Mouse (Mus musculus) retina, postnatal 1 day (tissue): ENCODE data around the gene Hnrnpul2.
"Not testable (repeated sequence)": the region's sequence is repeated elsewhere in the genome, so short reads cannot be mapped to it uniquely, and the experiment has no call there.

Experiments used
- DNase-seq: peaks from one replicate; pipeline ENCODE4 v3.0.0-alpha.2; 2012

The Hnrnpul2 gene

DNA sequence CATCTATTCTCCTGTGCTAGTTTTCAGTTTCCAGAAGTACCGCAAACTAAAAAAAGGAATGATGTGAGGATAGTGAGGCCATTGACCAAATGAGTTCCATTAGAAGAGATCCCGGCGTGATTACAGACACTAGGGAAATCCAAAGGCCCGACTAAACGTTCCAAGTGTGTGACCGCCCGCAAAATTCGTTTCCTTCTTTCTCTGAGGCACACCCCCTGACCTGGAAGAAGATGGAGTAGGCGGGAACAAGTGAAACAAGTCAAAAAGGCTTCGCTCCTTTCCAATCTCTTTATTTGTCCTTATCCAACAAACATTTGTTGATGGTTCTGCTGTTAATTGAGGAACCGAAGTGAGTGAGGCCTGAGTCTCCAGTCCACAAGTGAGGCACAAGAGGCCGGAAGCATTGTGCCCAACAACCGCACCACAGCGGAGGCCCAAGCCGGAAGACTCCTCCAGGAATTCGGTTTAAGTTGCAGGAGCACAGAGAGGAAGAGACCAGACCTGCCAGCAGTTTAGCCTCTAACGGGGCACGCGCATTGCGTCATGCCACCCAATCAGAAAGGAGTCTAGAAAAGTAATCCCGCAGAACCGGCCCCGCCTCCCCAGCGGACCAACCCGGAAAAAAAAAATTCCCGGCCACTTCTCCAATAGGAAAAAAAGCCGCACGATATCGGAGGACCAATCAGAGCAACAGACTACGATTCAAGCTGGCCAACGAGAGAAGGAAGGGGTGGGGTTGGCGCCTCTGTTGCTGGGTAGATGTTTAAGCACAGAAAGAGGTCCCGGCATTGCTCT is 812 bp upstream of the Hnrnpul2 start, which contains the start of gene Ttc9c:
TSS of gene Ttc9c (minus strand) at position 533 of the 795 bp plus-strand sequence.
- DNase-seq: peak; percentile 100

DNA sequence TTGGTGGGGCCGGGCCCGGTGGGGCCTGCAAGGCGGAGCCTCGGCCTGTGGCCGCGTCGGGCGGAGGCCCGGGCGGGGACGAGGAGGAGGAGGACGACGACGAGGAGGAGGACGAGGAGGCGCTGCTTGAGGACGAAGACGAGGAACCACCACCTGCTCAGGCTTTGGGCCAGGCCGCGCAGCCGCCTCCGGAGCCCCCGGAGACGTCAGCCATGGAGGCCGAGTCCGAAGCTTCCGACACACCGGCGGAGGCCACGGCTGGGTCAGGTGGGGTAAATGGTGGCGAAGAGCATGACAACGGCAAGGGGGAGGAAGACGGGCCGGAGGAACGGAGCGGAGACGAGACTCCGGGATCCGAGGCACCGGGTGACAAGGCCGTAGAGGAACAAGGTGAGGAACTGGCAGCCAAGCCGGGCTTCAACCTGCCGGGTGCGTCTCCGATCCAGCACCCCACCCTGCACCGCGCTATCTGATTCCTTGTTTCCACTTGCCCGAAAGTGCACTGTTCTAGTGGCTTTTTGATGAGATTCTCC is 680 bp downstream of the Hnrnpul2 start:
- no peak for DNase-seq

DNA sequence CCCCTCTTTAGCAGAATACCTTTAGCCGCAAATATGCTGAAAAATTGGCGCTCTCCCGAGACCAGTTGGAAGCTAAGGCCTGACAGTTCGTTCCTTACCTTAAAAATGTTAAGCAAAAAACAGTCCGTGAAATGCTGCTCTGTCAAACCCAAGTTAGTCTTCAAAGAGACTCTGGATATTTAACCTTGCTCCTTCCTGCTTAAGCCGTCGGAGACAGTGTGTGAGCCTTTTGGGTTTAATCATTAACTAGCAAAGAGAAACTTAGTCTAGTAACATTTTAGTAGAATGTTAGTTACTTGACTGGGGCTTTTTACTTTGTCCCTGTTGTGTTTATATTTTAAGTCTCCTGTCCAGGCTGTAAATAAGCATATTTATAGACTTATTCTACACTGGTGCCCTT is 1.3 kb downstream of the Hnrnpul2 start:
- DNase-seq: no peak

DNA sequence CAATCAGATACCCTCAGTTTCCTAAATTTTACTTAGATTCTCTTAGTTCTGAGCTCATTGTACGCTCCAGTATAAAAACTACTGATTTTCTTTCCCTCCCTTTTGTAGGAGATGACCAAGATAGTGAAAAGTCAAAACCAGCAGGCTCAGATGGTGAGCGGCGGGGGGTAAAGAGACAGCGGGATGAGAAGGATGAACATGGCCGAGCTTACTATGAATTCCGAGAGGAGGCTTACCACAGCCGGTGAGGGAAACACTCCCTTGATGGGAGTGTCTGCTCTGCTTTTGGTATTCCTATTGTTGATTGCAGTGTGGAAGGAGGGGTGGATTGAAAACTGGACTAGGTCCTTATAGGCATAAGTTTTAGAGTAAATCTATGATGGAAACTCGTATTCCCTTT is 2.9 kb downstream of the Hnrnpul2 start:
- no peak for DNase-seq

DNA sequence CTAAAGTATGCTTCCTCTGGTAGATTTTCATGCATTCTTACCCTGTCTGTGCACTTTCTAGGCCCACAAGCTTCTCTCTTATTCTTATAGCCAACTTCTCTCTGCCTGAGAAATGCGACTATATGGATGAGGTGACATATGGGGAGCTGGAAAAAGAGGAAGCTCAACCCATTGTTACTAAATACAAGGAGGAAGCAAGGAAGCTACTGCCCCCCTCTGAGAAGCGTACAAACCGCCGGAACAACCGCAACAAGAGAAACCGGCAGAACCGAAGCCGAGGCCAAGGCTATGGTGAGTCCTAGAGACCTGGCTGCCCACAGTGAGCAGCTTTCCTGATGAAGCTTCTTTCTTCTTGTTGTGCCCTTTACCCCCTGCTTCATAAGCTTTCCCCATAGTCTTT is 9.8 kb downstream of the Hnrnpul2 start, which contains the start of gene AC129217.1:
TSS of gene AC129217.1 (plus strand) at position 114 of the 400 bp plus-strand sequence.
- DNase-seq: no peak

DNA sequence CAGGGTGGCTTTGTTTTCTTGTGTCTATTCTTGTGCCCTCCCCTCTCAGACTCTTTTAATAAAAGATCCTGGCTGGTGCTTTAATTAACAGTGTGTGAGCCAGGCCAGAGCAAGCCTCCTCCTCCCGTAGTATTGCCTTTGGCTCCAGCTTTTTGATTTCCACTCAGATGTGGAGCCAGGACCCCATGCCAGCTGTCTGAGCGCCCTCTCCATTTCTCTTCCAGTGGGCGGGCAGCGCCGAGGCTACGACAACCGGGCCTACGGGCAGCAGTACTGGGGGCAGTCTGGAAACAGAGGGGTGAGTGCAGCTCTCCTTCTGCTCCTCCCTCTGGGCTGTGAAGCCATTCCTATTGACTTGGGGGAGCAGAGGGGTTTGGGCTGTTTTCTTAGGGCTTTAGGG is 10.9 kb downstream of the Hnrnpul2 start:
- DNase-seq: no peak

DNA sequence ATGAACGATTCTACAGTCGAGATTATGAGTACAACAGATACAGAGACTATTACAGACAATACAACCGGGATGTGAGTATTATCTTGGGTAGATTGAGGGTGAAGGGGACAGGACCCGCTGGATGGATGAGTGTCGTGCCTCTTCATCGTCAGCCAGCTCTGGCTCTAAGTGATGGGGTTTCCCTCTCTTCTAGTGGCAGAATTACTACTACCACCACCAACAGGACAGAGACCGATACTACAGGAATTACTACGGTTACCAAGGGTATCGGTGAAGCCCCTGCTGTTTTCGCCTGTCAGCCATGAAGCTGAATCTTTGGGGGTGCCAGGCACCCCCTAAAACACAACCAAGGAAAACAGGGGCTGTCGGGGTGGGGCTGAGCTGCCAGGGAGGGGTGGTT is 11.5 kb downstream of the Hnrnpul2 start:
- peak; percentile 15 for DNase-seq

DNA sequence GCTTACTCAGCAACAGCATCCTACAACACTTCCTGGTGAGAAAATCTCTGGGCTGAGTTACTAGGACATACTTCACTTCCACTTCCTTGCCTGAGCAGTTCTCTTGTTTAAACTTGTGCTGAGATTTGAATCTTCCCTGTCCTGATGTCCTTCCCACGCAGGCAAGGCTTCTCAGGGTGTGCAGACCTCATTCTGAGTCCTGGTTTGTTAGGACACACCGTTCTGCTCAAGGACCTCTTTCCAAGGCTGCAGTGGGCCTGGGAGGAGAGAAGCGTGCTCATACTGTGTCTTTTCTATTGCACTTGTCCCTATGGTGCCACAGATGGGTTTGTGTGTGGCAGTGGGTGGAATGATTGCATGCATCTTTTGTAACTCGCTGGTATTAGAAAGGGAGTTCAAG is 13.2 kb downstream of the Hnrnpul2 start:
- DNase-seq: no peak

DNA sequence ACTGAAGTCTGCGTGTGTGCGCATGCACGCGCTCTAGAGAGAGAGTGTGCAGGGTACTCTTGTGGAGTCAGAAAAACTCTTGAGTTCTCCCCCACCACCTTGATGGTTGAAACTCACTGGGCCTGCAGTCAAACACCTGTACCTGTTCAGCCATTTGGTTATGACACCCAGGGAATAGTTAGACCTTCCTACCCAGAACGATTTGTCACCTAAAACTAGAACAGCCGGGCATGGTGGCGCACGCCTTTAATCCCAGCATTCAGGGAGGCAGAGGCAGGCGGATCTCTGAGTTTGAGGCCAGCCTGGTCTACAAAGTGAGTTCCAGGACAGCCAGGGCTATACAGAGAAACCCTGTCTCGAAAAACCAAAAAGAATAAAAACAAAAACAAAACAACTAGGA is 16.5 kb downstream of the Hnrnpul2 start:
- not testable (repeated sequence) for DNase-seq

DNA sequence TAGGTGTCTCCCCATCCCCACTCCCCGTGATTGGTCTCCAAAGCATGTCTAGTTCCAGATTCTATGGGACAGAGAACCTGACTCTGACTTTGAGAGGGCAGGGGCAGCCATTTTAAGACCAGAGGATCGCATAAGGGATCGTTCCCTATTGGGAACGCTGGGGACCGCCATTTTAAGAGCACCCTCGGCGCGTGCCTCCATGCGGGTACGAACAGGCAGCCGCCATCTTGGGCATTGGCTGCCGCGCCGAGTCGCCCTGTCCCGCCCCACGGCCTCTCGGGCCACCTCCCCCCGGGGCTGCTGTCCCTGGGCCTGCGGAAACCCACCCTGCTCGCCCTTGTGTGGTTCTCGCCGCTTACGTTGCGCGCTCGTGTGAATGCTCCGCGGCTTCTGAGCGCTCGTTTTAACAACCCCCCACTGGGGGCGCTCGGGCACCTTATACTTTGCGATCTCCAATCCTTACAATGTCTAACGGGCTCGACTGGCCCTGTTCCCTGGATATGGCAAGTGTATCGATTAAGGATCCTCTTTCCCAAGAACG is 17.5 kb downstream of the Hnrnpul2 start, which contains the start of gene Bscl2:
TSS of gene Bscl2 (plus strand) at position 217 of the 541 bp plus-strand sequence.
- peak; percentile 94 for DNase-seq

DNA sequence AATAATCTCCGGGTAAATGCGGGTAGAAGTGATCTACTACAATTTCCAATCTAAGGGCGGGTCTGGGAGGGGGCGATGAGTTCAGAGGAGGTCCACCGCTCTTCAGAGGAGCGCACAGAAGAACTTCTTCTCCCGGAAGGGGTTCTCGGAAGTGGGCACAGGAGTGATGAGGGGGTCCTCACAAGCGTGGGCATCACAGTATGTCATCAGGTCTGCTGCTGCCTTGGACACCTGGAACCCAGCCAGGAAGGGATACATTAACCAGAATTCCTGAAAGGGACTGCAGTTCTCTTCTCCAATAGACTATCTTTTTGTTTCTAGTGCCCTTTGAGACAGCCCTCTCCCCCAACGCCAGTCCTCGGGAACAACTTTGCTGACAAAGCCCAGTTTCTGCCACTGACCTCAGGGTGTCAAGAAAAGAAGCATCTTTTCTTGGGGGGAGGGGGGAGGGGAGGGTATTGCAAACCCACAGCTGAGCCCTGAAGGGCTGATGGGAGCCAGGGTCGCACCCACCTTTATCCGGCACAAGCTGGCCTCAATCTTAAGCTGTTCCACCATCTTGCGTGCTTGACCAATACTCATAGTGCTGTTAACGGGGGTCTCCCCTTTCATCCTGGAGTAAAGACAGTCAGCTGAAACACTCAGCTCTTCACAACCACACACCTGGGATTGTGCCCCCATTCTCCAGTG is 18.4 kb downstream of the Hnrnpul2 start:
- DNase-seq: peak; percentile 61

DNA sequence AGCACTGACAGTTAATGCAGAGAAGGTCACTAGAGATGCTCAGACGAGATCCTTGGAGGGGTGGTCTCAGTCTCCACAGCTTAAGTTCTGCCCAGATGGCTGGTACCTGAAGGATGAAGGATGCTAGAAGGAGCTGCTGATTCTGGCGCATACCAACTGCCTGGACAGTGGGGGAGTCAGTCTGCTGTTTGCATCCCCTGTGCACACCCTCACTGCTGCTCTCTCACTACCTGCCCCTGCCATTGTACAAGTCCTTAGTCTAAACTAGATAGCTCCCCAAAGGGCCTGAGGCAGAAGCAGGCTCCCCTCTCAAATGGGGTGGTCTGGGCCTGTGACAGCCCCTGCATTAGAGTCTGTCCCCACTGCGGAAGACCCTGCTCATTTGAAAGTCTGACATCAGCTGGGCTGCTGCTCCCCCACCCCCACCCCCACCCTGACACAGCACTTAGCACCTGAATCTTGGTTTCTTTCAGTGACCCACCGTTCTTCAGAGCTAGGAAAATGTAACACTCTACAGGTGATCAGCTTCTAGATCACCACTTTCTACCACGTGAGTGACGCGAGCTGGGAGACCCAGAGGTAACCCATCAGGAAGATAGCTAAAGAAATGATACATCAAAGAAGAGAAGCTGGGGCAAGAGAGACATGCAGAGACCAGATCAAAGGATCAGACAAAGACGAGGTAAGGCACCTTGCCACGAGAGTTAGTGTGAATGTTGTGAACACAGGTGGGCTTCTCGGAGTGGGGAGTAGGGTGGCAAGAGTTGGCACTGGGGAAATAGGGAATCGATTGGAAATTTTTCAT is 19.5 kb downstream of the Hnrnpul2 start, which contains the start of gene Gng3:
TSS of gene Gng3 (minus strand) at position 92 of the 805 bp plus-strand sequence.
- DNase-seq: peak; percentile 87

DNA sequence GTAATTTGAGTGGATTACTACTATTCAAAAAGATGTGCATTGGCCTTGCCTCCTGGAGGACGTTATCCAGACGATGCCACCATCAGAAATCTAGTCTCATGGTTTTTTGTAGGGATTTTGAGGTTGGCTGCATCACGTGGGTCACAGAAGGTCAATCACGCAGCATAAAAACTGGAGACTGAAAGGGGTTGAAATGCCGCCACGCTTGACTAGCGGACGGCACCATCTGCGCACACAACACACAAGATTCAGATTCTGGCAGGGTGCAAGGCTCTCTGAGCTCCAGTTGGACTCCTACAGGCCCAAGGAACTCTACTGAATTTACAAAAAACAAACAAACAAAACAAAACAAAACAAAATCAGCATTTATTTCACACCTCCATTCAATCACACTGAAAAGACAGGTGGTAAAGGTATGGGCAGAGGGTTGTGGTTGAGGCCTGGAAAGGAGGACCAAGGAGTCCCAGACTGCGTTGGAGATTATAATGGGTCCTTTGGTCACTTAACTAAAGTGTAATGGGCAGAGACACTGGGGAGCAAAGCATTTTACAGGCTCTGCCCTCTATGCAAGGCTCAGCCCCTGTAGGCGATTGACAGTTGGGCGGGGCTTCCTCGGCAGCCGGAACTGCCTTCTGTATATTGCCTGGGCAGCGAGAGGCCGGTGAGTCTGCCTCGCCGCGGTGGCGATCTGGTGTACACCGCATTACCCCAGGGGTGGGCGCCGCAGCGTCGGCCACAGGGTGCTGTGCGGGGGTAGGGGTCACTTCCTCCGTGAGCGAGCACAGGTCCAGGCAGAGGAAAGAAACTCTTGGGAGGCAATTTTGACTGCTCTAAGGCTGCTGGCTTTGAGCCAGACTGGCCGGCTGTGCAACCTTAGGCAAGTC is 20.3 kb downstream of the Hnrnpul2 start:
- DNase-seq: peak; percentile 83

DNA sequence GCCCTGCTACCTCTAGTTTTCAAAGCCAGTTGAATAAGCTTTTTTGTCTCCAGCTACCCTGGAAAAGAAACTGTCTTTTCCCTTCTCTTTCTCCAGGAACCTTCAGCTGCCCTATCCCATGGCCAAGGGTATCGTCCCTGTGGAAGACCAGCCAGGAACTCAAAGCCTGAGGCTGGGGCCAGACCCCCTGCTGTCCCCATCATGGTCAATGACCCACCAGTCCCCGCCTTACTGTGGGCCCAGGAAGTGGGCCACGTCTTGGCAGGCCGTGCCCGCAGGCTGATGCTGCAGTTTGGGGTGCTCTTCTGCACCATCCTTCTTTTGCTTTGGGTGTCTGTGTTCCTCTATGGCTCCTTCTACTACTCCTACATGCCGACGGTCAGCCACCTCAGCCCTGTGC is 21.2 kb downstream of the Hnrnpul2 start:
- DNase-seq: no peak

DNA sequence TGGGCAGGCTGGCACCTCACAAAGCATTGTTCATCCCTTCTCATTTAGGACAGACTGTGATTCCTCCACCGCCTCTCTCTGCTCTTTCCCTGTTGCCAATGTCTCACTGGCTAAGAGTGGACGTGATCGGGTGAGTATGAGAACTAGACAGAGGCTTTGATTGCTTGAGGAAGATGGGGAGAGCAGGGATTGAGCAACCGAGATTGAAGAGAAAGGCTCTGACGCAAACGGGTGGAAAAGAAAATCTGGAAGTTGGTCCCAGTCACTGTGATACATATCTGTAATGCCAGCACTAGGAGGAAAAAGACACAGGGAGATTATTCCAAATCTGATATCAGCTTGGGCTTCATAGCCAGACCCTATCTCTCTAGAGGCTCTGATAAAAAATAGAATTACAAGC is 23.2 kb downstream of the Hnrnpul2 start:
- DNase-seq: no peak

DNA sequence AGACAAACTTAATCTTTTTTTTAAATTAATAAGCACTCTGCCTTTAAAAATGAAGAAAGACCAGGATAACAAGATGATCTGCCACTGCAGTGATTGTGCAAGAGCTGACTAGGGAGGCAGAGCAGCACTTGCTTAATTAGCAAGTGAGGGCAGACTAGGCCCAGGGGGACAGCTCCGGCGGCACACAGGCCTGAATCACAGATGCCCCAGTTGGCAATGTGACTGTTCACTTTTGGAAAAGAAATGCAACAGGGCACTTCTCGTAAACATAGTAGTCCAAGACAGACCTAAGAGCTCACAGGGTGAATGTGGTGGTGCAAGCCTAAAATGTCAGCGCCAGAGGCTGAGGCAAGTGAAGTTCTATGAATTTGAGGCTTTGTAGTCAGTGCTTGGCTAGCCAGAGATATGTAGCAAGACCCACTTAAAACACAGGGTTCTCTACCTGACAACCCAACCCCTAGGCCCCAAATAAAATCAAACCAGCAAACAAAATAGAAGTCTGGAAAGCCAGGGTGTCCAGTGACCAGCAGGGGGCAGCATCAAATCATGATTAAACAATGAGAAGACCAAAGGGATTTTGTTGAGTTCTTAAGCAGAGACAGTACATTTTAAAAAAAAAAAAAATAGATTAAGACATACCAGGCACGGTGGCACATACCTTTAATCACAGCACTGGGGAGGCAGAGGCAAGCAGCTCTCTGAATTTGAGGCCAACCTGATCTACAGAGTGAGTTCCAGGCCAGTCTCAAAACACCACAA is 24.7 kb downstream of the Hnrnpul2 start:
- DNase-seq: peak; percentile 87

DNA sequence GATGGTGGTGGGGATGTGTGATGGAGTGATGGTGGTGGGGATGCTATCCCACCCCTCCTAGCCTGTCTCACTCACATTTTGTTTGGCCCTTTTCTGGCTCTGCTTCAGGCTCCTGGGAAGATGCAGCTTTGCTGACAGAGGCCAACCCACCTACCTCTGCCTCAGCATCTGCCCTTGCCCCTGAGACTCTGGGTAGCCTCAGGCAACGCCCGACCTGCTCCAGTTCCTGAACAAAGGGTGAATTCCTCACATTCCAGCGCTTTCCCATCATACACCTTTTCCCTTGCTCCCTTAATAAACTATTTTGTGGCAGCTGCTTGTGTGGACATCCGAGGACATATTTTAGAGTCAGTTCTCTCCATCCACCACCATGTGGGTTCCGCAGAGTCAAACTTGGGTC is 28.5 kb downstream of the Hnrnpul2 start:
- DNase-seq: no peak

DNA sequence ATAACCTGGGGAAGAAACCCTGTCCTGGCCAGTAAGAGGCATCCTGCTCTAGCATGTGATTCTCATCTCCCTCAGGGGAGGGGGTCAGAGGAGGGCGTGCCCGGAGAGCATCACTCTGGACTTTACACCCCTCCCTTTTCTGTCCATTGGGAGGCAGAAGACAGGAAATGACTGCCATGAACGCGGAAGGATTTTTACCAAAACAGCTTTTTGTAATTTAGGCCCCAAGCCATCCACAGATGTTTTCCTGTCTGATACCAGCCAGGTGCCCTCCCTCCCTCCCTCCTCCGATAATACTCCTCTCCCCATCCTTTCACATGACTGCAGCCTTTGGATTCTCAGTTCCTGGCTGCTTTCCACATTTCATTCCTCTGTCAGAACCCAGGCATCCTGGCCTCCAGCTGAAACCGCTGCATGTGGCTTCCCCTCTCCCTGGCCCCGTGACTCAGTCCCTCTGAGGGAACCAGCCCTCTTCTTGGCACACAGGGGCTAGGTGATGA is 30.6 kb downstream of the Hnrnpul2 start, which contains the start of gene Lrrn4cl:
TSS of gene Lrrn4cl (plus strand) at position 367 of the 500 bp plus-strand sequence.
- peak; percentile 68 for DNase-seq

DNA sequence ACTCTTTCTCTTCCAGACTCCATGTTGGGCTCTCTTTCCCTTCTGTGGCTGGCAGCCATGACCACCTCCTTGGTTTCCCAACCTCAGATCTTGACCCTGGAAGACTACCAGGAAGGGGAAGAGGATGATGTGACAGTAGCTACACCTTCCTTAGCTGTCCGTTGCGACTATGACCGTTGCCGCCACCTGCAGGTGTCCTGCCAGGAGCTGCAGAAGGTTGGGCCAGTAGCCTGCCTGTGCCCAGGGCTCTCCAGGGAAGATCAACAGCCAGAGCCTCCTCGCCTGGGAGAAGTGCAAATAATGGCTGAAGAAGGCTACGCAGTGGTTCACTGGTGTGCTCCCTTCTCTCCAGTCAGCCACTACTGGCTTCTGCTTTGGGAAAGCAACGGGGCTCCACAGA is 31.8 kb downstream of the Hnrnpul2 start:
- no peak for DNase-seq

DNA sequence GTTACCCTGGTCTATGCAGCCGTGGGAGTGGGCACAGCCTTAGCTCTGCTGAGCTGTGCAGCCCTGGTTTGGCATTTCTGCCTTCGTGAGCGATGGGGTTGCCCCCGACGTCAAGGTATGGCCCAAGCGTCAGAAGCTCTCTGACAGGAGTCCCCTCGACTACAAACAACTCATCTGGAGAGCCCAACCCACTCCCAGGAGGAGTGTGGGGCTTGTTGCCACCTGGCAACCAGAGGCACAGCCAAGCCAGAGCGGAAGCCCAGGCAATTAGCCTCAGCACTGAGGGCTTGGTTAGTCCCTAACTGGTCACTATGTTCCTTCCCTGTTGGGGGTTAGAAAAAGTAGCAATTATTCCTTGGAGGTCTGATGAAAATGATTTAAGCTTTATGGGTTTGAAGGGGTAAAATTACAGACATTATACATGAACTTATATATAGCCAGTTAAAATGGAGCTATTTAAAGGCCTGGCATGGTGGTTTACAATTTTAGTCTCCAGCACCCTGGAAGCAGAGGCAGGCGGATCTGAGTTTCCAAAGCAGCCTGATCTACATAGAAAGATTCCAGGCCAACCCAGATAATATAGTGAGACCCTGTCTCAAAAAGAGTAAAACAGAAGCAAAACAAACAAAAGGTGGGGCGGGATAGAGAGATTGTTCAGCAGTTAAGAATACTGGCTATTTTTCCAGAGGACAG is 32.6 kb downstream of the Hnrnpul2 start:
- no peak for DNase-seq
